Mouse (Mus musculus) stomach, embryonic 16.5 days (tissue): Measurements from ENCODE around the gene Cachd1. TPM values are rescaled to one million over a fixed set of nuclear protein-coding genes. Genes with fewer than 3 reads are reported as not detected.

ENCODE experiments used
- ATAC-seq: fragments of 200-750 bp; cut with Nextera tagmentation; 2 replicates; pipeline ENCODE4 v1.8.0; 2017; ENCODE audit warnings: moderate number of reproducible peaks, moderate TSS enrichment; ENCODE audit not compliant: insufficient read depth, low FRiP score
- H3K27ac ChIP-seq: fragments of 300-500 bp; sonication (generic); 2 replicates; pipeline ENCODE4 v1.5.1; 2014; ENCODE audit warnings: low read length
- H3K27me3 ChIP-seq: fragments of 300-500 bp; sonication (generic); 2 replicates; pipeline ENCODE4 v1.6.1; 2014; ENCODE audit warnings: low read length, control low read depth, mixed read lengths; ENCODE audit not compliant: control insufficient read depth, insufficient read depth
- H3K36me3 ChIP-seq: fragments of 300-500 bp; sonication (generic); 2 replicates; pipeline ENCODE4 v1.6.1; 2014; ENCODE audit warnings: low read length; ENCODE audit not compliant: control insufficient read depth, insufficient read depth
- H3K4me1 ChIP-seq: fragments of 300-500 bp; sonication (generic); 2 replicates; pipeline ENCODE4 v1.6.1; 2014; ENCODE audit warnings: low read length, control low read depth, mixed read lengths; ENCODE audit not compliant: control insufficient read depth, insufficient read depth
- H3K4me2 ChIP-seq: fragments of 300-500 bp; sonication (generic); 2 replicates; pipeline ENCODE4 v1.6.1; 2014; ENCODE audit warnings: low read depth, low read length, mixed read lengths
- H3K4me3 ChIP-seq: fragments of 300-500 bp; sonication (generic); replicated peaks from 2 replicates; pipeline ENCODE4 v1.5.1; 2014; ENCODE audit warnings: mild to moderate bottlenecking, low read length
- H3K9ac ChIP-seq: fragments of 300-500 bp; sonication (generic); 2 replicates; pipeline ENCODE4 v1.6.1; 2014; ENCODE audit warnings: low read length
- H3K9me3 ChIP-seq: fragments of 300-500 bp; sonication (generic); replicated peaks from 2 replicates; pipeline ENCODE4 v1.6.1; 2016; ENCODE audit warnings: low read length, control low read depth; ENCODE audit not compliant: control insufficient read depth
- WGBS: fragments of 180-500 bp; shearing (Covaris S2); extraction: QIAGEN DNeasy Blood & Tissue Kit; methylation state at CpG from one replicate; pipeline ENCODE4 v1.1.7; 2014; 5-methylcytosine and 5-hydroxymethylcytosine counted together
- polyA plus RNA-seq: library from polyadenylated mRNA; unstranded; fragments of >200 nt; fragmentation: Nextera tagmentation; extraction: Ambion mirVana; gene quantifications from 2 replicates; pipeline ENCODE4 v1.2.1, GENCODE M21; 2015

Cachd1 gene
- polyA plus RNA-seq, 1 experiment from 2014 or later = 7.2 TPM

- no peak for ATAC-seq
- Histone ChIP-seq H3K27ac (no peak overlapping the region), H3K4me3 (no peak overlapping the region), H3K4me2 (no peak overlapping the region), H3K9me3 (no peaks in the 10 kb centered on the region), H3K4me1 (peaks cover 17% of the 10 kb centered on the region), H3K9ac (no peak overlapping the region), H3K27me3 (no peaks in the 10 kb centered on the region), H3K36me3 (0 out of 2 replicates have a peak, but pooled peaks cover 3% of the 10 kb centered on the region)
- 75% methylated on average over 1 of the region's 1 CpGs for WGBS
Measured at GRCm38 (mm10) chr4:100920413-100920812, 143.9 kb downstream of the Cachd1 start.

GRCm38 (mm10) chr4:100922816-100923554 is 146.5 kb downstream of the Cachd1 start:
- H3K4me2 ChIP-seq = no peak overlapping the region
- H3K36me3 ChIP-seq = 0 out of 2 replicates have a peak, but pooled peaks cover 3% of the 10 kb centered on the region
- H3K9me3 ChIP-seq = no peaks in the 10 kb centered on the region
- peak overlapping the region; percentile 29; the same call in 1 of the 2 replicates for H3K27ac ChIP-seq
- WGBS = 53% methylated on average over 11 of the region's 11 CpGs
- no peaks in the 10 kb centered on the region for H3K27me3 ChIP-seq
- peaks cover 34% of the 10 kb centered on the region for H3K4me1 ChIP-seq
- ATAC-seq = no peak
- H3K9ac ChIP-seq = no peak overlapping the region
- H3K4me3 ChIP-seq = no peak overlapping the region

GRCm38 (mm10) chr4:100923598-100923997 is 147.1 kb downstream of the Cachd1 start:
- ATAC-seq = no peak
- no peak overlapping the region for H3K9ac ChIP-seq
- 0 out of 2 replicates have a peak overlapping the region, but pooled peaks have one; percentile 30 for H3K27ac ChIP-seq
- H3K4me2 ChIP-seq = no peak overlapping the region
- H3K9me3 ChIP-seq = no peaks in the 10 kb centered on the region
- peaks cover 34% of the 10 kb centered on the region for H3K4me1 ChIP-seq
- no peaks in the 10 kb centered on the region for H3K27me3 ChIP-seq
- 0 out of 2 replicates have a peak, but pooled peaks cover 3% of the 10 kb centered on the region for H3K36me3 ChIP-seq
- 34% methylated on average over 6 of the region's 6 CpGs for WGBS
- no peak overlapping the region for H3K4me3 ChIP-seq

- H3K9me3 ChIP-seq = no peaks in the 10 kb centered on the region
- WGBS = 65% methylated on average over 4 of the region's 4 CpGs
Measured at GRCm38 (mm10) chr4:100924276-100924675, 147.8 kb downstream of the Cachd1 start.

GRCm38 (mm10) chr4:100925153-100925552 is 148.7 kb downstream of the Cachd1 start:
- H3K9me3 ChIP-seq = no peaks in the 10 kb centered on the region
- H3K27me3 ChIP-seq = no peaks in the 10 kb centered on the region
- H3K4me2 ChIP-seq = no peak overlapping the region
- H3K9ac ChIP-seq = no peak overlapping the region
- peaks cover 34% of the 10 kb centered on the region for H3K4me1 ChIP-seq
- ATAC-seq = no peak
- WGBS = 88% methylated on average over 1 of the region's 1 CpGs
- 0 out of 2 replicates have a peak, but pooled peaks cover 1% of the 10 kb centered on the region for H3K36me3 ChIP-seq
- H3K27ac ChIP-seq = no peak overlapping the region
- no peak overlapping the region for H3K4me3 ChIP-seq

More at GRCm38 (mm10) chr4:100924276-100924675, 147.8 kb downstream of the Cachd1 start:
- Histone ChIP-seq H3K4me1 (peaks cover 34% of the 10 kb centered on the region), H3K36me3 (0 out of 2 replicates have a peak, but pooled peaks cover 3% of the 10 kb centered on the region), H3K27me3 (no peaks in the 10 kb centered on the region), H3K27ac (0 out of 2 replicates have a peak overlapping the region, but pooled peaks have one; percentile 30), H3K4me3 (no peak overlapping the region), H3K9ac (no peak overlapping the region), H3K4me2 (no peak overlapping the region)
- ATAC-seq = no peak

- 29% methylated on average over 3 of the region's 3 CpGs for WGBS
- H3K4me2 ChIP-seq = no peak overlapping the region
- no peaks in the 10 kb centered on the region for H3K9me3 ChIP-seq
- H3K4me1 ChIP-seq = peaks cover 34% of the 10 kb centered on the region
- no peaks in the 10 kb centered on the region for H3K27me3 ChIP-seq
- no peaks in the 10 kb centered on the region for H3K36me3 ChIP-seq
- H3K9ac ChIP-seq = no peak overlapping the region
- ATAC-seq = no peak; the same call in 1 of the 2 replicates
- H3K27ac ChIP-seq = no peak overlapping the region; the same call in 1 of the 2 replicates
- no peak overlapping the region for H3K4me3 ChIP-seq
Measured at GRCm38 (mm10) chr4:100926608-100927007, 150.1 kb downstream of the Cachd1 start.

GRCm38 (mm10) chr4:100927059-100927458 is 150.6 kb downstream of the Cachd1 start:
- Histone ChIP-seq H3K27ac (no peak overlapping the region; the same call in 1 of the 2 replicates), H3K4me1 (peaks cover 34% of the 10 kb centered on the region)
- 47% methylated on average over 2 of the region's 2 CpGs for WGBS

GRCm38 (mm10) chr4:100943689-100944088 is 167.2 kb downstream of the Cachd1 start:
- ATAC-seq = no peak
- no peak overlapping the region for H3K27ac ChIP-seq
- H3K9ac ChIP-seq = no peak overlapping the region
- WGBS = 53% methylated on average over 7 of the region's 7 CpGs
- H3K4me1 ChIP-seq = no peaks in the 10 kb centered on the region
- H3K4me2 ChIP-seq = no peak overlapping the region
- H3K4me3 ChIP-seq = no peak overlapping the region
- H3K36me3 ChIP-seq = 0 out of 2 replicates have a peak, but pooled peaks cover 4% of the 10 kb centered on the region
- no peaks in the 10 kb centered on the region for H3K27me3 ChIP-seq
- H3K9me3 ChIP-seq = no peaks in the 10 kb centered on the region

More at GRCm38 (mm10) chr4:100927059-100927458, 150.6 kb downstream of the Cachd1 start:
- Histone ChIP-seq H3K4me3 (no peak overlapping the region), H3K4me2 (no peak overlapping the region), H3K36me3 (no peaks in the 10 kb centered on the region), H3K9ac (no peak overlapping the region), H3K9me3 (no peaks in the 10 kb centered on the region), H3K27me3 (no peaks in the 10 kb centered on the region)
- no peak for ATAC-seq

- no peaks in the 10 kb centered on the region for H3K27me3 ChIP-seq
- no peaks in the 10 kb centered on the region for H3K9me3 ChIP-seq
- no peaks in the 10 kb centered on the region for H3K4me1 ChIP-seq
- 67% methylated on average over 3 of the region's 3 CpGs for WGBS
- no peak overlapping the region for H3K4me3 ChIP-seq
- ATAC-seq = no peak
- no peak overlapping the region for H3K27ac ChIP-seq
- H3K9ac ChIP-seq = no peak overlapping the region
- H3K4me2 ChIP-seq = no peak overlapping the region
- 0 out of 2 replicates have a peak, but pooled peaks cover 4% of the 10 kb centered on the region for H3K36me3 ChIP-seq
Measured at GRCm38 (mm10) chr4:100944276-100944675, 167.8 kb downstream of the Cachd1 start.
